Mouse (Mus musculus) bone marrow macrophage, adult 2 months (primary cell): ENCODE measurements at regions not wholly inside any gene's neighbourhood (a gene's known extent, or its start where the extent isn't known, plus 50 kb on each side); places are given as distances from the start of the nearest gene placed in this dataset.

ENCODE experiments used
- H3K27ac ChIP-seq: 2 replicates; pipeline ENCODE4 v1.5.1; 2012; ENCODE audit warnings: low read depth, low read length; ENCODE audit not compliant: insufficient read depth
- H3K4me1 ChIP-seq: 2 replicates; pipeline ENCODE4 v1.6.1; 2012; ENCODE audit warnings: low read length; ENCODE audit not compliant: control insufficient read depth, insufficient read depth
- H3K4me3 ChIP-seq: 2 replicates; pipeline ENCODE4 v1.5.1; 2012; ENCODE audit warnings: mild to moderate bottlenecking, low read length, moderate library complexity; ENCODE audit not compliant: insufficient read depth
- CTCF ChIP-seq: IDR thresholded peaks from 2 replicates; pipeline ENCODE4 v1.5.1; 2012; ENCODE audit warnings: low read depth, mild to moderate bottlenecking, low read length, moderate library complexity
- POLR2A ChIP-seq: IDR thresholded peaks from 2 replicates; pipeline ENCODE4 v1.6.1; 2012; ENCODE audit warnings: mild to moderate bottlenecking, low read depth, low read length, borderline replicate concordance

GRCm38 (mm10) chr9:93131620-93132200, 589.7 kb downstream of the Plod2 start:
- no peaks in the 10 kb centered on the region for H3K4me1 ChIP-seq
- TF ChIP-seq CTCF: no peak
- TF ChIP-seq POLR2A: no peak
- no peak overlapping the region for H3K27ac ChIP-seq
- H3K4me3 ChIP-seq: no peak overlapping the region

- TF ChIP-seq CTCF (no peak), POLR2A (no peak)
- Histone ChIP-seq H3K4me1 (no peaks in the 10 kb centered on the region), H3K27ac (no peak overlapping the region), H3K4me3 (no peak overlapping the region)
Observed at GRCm38 (mm10) chr9:93136349-93136748, 594.3 kb downstream of the Plod2 start.

GRCm38 (mm10) chr9:93170071-93170470, 628.0 kb downstream of the Plod2 start:
- H3K4me3 ChIP-seq: no peak overlapping the region
- TF ChIP-seq POLR2A: no peak
- no peak for TF ChIP-seq CTCF
- no peak overlapping the region for H3K27ac ChIP-seq
- no peaks in the 10 kb centered on the region for H3K4me1 ChIP-seq

GRCm38 (mm10) chr9:93186638-93187037, 644.6 kb downstream of the Plod2 start:
- no peak overlapping the region for H3K27ac ChIP-seq
- no peaks in the 10 kb centered on the region for H3K4me1 ChIP-seq
- no peak overlapping the region for H3K4me3 ChIP-seq
- TF ChIP-seq POLR2A: no peak
- TF ChIP-seq CTCF: no peak

GRCm38 (mm10) chr9:93232562-93232961, 690.5 kb downstream of the Plod2 start:
- Histone ChIP-seq H3K4me3 (no peak overlapping the region), H3K27ac (no peak overlapping the region), H3K4me1 (no peaks in the 10 kb centered on the region)
- TF ChIP-seq POLR2A: no peak
- no peak for TF ChIP-seq CTCF

GRCm38 (mm10) chr9:93252146-93252545, 710.1 kb downstream of the Plod2 start:
- Histone ChIP-seq H3K4me1 (no peaks in the 10 kb centered on the region), H3K4me3 (no peak overlapping the region), H3K27ac (no peak overlapping the region)
- no peak for TF ChIP-seq POLR2A

GRCm38 (mm10) chr9:93297332-93297731, 755.3 kb downstream of the Plod2 start:
- Histone ChIP-seq H3K4me3 (no peak overlapping the region), H3K4me1 (no peaks in the 10 kb centered on the region), H3K27ac (no peak overlapping the region)
- TF ChIP-seq CTCF (no peak), POLR2A (no peak)

- no peak overlapping the region for H3K27ac ChIP-seq
- no peak for TF ChIP-seq POLR2A
- no peak for TF ChIP-seq CTCF
- H3K4me1 ChIP-seq: no peaks in the 10 kb centered on the region
- H3K4me3 ChIP-seq: no peak overlapping the region
Observed at GRCm38 (mm10) chr9:93306753-93307152, 764.7 kb downstream of the Plod2 start.

- Histone ChIP-seq H3K4me3 (no peak overlapping the region), H3K27ac (no peak overlapping the region), H3K4me1 (no peaks in the 10 kb centered on the region)
- TF ChIP-seq CTCF: no peak
- TF ChIP-seq POLR2A: no peak
Observed at GRCm38 (mm10) chr9:93328997-93329682, 787.1 kb downstream of the Plod2 start.
